Mouse (Mus musculus) brown adipose tissue, adult 24 weeks (tissue): ENCODE results near the gene Ltv1. TPM values are rescaled to one million over a fixed set of nuclear protein-coding genes. Genes with fewer than 3 reads are reported as not detected.

Source experiments
- H3K27ac ChIP-seq: fragments of 200-500 bp; replicated peaks from 2 replicates; pipeline ENCODE4 v1.5.1; 2012; ENCODE audit warnings: low read depth, mild to moderate bottlenecking, low read length
- H3K4me1 ChIP-seq: fragments of 200-500 bp; 2 replicates; pipeline ENCODE4 v1.6.1; 2012; ENCODE audit warnings: low read length, mixed read lengths; ENCODE audit not compliant: control insufficient read depth, insufficient read depth, insufficient read length
- H3K4me3 ChIP-seq: fragments of 200-500 bp; 2 replicates; pipeline ENCODE4 v1.5.1; 2012; ENCODE audit warnings: low read depth, mild to moderate bottlenecking, low read length, moderate library complexity; ENCODE audit not compliant: insufficient read depth
- polyA plus RNA-seq: library from polyadenylated mRNA; stranded (reverse); fragments of >200 nt; gene quantifications from 2 replicates; pipeline ENCODE4 v1.2.4, GENCODE M21; 2012; ENCODE audit not compliant: missing spikeins, insufficient read depth, insufficient read length

The Ltv1 gene
- polyA plus RNA-seq, 1 experiment: 12.1 TPM

GRCm38 (mm10) chr10:13171461-13171860 is 21.5 kb downstream of the Ltv1 start:
- Histone ChIP-seq H3K27ac (no peak overlapping the region), H3K4me3 (no peak overlapping the region), H3K4me1 (peaks cover 5% of the 10 kb centered on the region; the same call in 1 of the 2 replicates)

GRCm38 (mm10) chr10:13170739-13171448 is 22.1 kb downstream of the Ltv1 start:
- no peak overlapping the region for H3K4me3 ChIP-seq
- H3K27ac ChIP-seq: no peak overlapping the region
- H3K4me1 ChIP-seq: peaks cover 5% of the 10 kb centered on the region; the same call in 1 of the 2 replicates

GRCm38 (mm10) chr10:13168461-13168860 is 24.5 kb downstream of the Ltv1 start:
- H3K27ac ChIP-seq: no peak overlapping the region
- H3K4me1 ChIP-seq: peaks cover 5% of the 10 kb centered on the region; the same call in 1 of the 2 replicates
- H3K4me3 ChIP-seq: no peak overlapping the region

GRCm38 (mm10) chr10:13162031-13162430 is 30.9 kb downstream of the Ltv1 start:
- H3K4me1 ChIP-seq: no peaks in the 10 kb centered on the region
- H3K4me3 ChIP-seq: no peak overlapping the region
- no peak overlapping the region for H3K27ac ChIP-seq

- Histone ChIP-seq H3K27ac (no peak overlapping the region), H3K4me1 (no peaks in the 10 kb centered on the region)
These were observed 32.1 kb downstream of the Ltv1 start for GRCm38 (mm10) chr10:13160913-13161312.

GRCm38 (mm10) chr10:13155377-13155776 is 37.6 kb downstream of the Ltv1 start:
- no peak overlapping the region for H3K4me3 ChIP-seq
- H3K27ac ChIP-seq: no peak overlapping the region
- H3K4me1 ChIP-seq: no peaks in the 10 kb centered on the region

More at GRCm38 (mm10) chr10:13160913-13161312, 32.1 kb downstream of the Ltv1 start:
- H3K4me3 ChIP-seq: no peak overlapping the region

GRCm38 (mm10) chr10:13152811-13153364 is 40.1 kb downstream of the Ltv1 start:
- H3K27ac ChIP-seq: no peak overlapping the region
- H3K4me1 ChIP-seq: no peaks in the 10 kb centered on the region
- H3K4me3 ChIP-seq: no peak overlapping the region

GRCm38 (mm10) chr10:13151353-13151752 is 41.6 kb downstream of the Ltv1 start:
- Histone ChIP-seq H3K27ac (no peak overlapping the region), H3K4me1 (no peaks in the 10 kb centered on the region), H3K4me3 (no peak overlapping the region)

GRCm38 (mm10) chr10:13150435-13150834 is 42.5 kb downstream of the Ltv1 start:
- Histone ChIP-seq H3K4me1 (no peaks in the 10 kb centered on the region), H3K27ac (no peak overlapping the region), H3K4me3 (no peak overlapping the region)

GRCm38 (mm10) chr10:13140434-13140833 is 52.5 kb downstream of the Ltv1 start:
- no peak overlapping the region for H3K27ac ChIP-seq
- no peaks in the 10 kb centered on the region for H3K4me1 ChIP-seq
- H3K4me3 ChIP-seq: no peak overlapping the region

GRCm38 (mm10) chr10:13137906-13138305 is 55.1 kb downstream of the Ltv1 start:
- Histone ChIP-seq H3K4me1 (no peaks in the 10 kb centered on the region), H3K4me3 (no peak overlapping the region), H3K27ac (no peak overlapping the region)

GRCm38 (mm10) chr10:13135751-13136150 is 57.2 kb downstream of the Ltv1 start:
- no peak overlapping the region for H3K4me3 ChIP-seq
- H3K4me1 ChIP-seq: no peaks in the 10 kb centered on the region
- H3K27ac ChIP-seq: no peak overlapping the region

- no peak overlapping the region for H3K27ac ChIP-seq
- no peak overlapping the region for H3K4me3 ChIP-seq
- H3K4me1 ChIP-seq: no peaks in the 10 kb centered on the region
These were observed 57.7 kb downstream of the Ltv1 start for GRCm38 (mm10) chr10:13135276-13135675.

- H3K4me3 ChIP-seq: no peak overlapping the region
- H3K27ac ChIP-seq: no peak overlapping the region
- H3K4me1 ChIP-seq: no peaks in the 10 kb centered on the region
These were observed 59.1 kb downstream of the Ltv1 start for GRCm38 (mm10) chr10:13133850-13134249.
